Mouse (Mus musculus) heart, adult 2 months (tissue): ENCODE data around the gene Adad2. TPM values are rescaled to one million over a fixed set of nuclear protein-coding genes. Genes with fewer than 3 reads are reported as not detected.

Experiments used
- DNase-seq, 2 experiments: peaks; one replicate each; pipeline ENCODE4 v3.0.0; 2021
- H3K27ac ChIP-seq: fragments of 200-600 bp; 2 replicates; pipeline ENCODE4 v1.8.1; 2022
- H3K27me3 ChIP-seq: fragments of 200-500 bp; 2 replicates; pipeline ENCODE4 v1.6.1; 2012; ENCODE audit warnings: mild to moderate bottlenecking, low read length, inconsistent platforms, mixed read lengths; ENCODE audit not compliant: control insufficient read depth, insufficient read depth
- H3K36me3 ChIP-seq: fragments of 200-500 bp; 2 replicates; pipeline ENCODE4 v1.6.1; 2012; ENCODE audit warnings: low read length, inconsistent platforms; ENCODE audit not compliant: control insufficient read depth, insufficient read depth
- H3K4me1 ChIP-seq: fragments of 200-500 bp; 2 replicates; pipeline ENCODE4 v1.6.1; 2011; ENCODE audit warnings: low read length; ENCODE audit not compliant: control insufficient read depth, insufficient read depth
- H3K4me3 ChIP-seq: fragments of 200-600 bp; 2 replicates; pipeline ENCODE4 v1.8.1; 2022
- H3K79me2 ChIP-seq: fragments of 200-500 bp; replicated peaks from 2 replicates; pipeline ENCODE4 v1.6.1; 2012; ENCODE audit warnings: mild to moderate bottlenecking, inconsistent platforms, low read length, moderate library complexity, mixed read lengths; ENCODE audit not compliant: control insufficient read depth, insufficient read depth
- H3K9ac ChIP-seq: fragments of 200-500 bp; 2 replicates; pipeline ENCODE4 v1.6.1; 2012; ENCODE audit warnings: low read depth, mild to moderate bottlenecking, control low read depth, inconsistent platforms, low read length, mixed read lengths
- CTCF ChIP-seq: fragments of 200-600 bp; IDR thresholded peaks from 2 replicates; pipeline ENCODE4 v1.8.1; 2022; ENCODE audit warnings: antibody characterized with exemption, mild to moderate bottlenecking, moderate library complexity
- EP300 ChIP-seq: fragments of 200-500 bp; IDR thresholded peaks from 2 replicates; pipeline ENCODE4 v1.6.1; 2011; ENCODE audit warnings: low read depth, low read length, control low read depth; ENCODE audit not compliant: insufficient read depth
- POLR2A ChIP-seq: fragments of 200-500 bp; IDR thresholded peaks from 2 replicates; pipeline ENCODE4 v1.6.1; 2011; ENCODE audit warnings: mild to moderate bottlenecking, low read depth, low read length, control low read depth; ENCODE audit not compliant: insufficient read depth
- WGBS: fragments of 180-500 bp; shearing (Covaris S2); methylation state at CpG from one replicate; pipeline ENCODE4 v1.1.7; 2018; 5-methylcytosine and 5-hydroxymethylcytosine counted together
- intact Hi-C: fragments of 180-260 bp; cut with DNase I; formaldehyde crosslinking; loops from one replicate; pipeline ENCODE4 v1.15.1; 2025
- polyA plus RNA-seq: library from polyadenylated mRNA; depleted of rRNA; stranded (reverse); fragments of >200 nt; gene quantifications from 2 replicates; pipeline ENCODE4 v1.2.3, GENCODE M21; 2012
- total RNA-seq, 2 experiments: library from RNA; stranded (reverse); gene quantifications; 2 replicates each; pipeline ENCODE4 v1.2.3; 2021

Gene Adad2
- total and polyA plus RNA-seq, 3 experiments = not detected

DNA sequence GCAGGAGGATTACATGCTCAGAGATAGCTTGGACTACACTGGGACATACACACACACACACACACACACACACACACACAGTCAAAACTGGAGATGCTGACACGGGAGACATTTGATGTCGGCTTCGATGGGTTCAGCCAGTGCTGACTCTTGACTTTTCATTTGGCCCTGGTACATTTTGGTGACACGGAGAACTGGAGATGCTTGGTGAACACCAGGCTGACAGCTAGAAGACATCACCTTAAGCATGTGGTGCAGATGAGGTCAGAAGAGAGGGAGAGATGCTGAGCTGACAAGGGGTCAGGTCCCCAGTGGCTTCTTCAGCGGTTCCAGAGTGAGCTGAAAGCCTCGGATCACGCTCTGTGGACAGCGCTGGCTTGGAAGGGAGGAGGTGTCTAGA is 10.5 kb downstream of the Adad2 start:
- Histone ChIP-seq H3K4me3 (no peak overlapping the region), H3K4me1 (no peaks in the 10 kb centered on the region; the same call in 1 of the 2 replicates), H3K9ac (no peak overlapping the region), H3K27me3 (no peaks in the 10 kb centered on the region), H3K79me2 (no peaks in the 10 kb centered on the region), H3K27ac (no peak overlapping the region), H3K36me3 (no peaks in the 10 kb centered on the region)
- no peak for DNase-seq
- intact Hi-C loops = no loop called here
- TF ChIP-seq EP300 (no peak), POLR2A (no peak), CTCF (no peak)
- 70% methylated on average over 8 of the region's 8 CpGs for WGBS

DNA sequence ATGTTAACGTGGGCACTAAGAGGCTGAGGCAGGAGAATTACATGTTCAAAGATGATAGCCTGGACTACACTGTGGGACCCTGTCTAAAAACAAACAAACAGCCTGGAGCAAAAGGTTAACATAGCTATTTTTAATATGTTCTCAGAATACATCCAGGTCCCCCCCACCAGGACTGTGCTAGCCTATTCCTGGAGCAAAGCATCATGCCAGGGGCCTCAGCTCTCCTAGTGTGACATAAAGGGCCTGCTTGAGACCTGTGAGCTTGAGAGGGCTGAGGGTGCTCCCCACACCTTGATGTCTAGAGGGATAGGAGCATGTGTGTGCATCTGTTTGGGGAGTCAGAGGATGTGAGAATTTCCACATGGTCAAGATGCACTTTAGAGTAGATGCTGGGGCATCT is 11.2 kb downstream of the Adad2 start:
- no peak for DNase-seq
- WGBS = 70% methylated on average over 1 of the region's 1 CpGs
- intact Hi-C loops = no loop called here

DNA sequence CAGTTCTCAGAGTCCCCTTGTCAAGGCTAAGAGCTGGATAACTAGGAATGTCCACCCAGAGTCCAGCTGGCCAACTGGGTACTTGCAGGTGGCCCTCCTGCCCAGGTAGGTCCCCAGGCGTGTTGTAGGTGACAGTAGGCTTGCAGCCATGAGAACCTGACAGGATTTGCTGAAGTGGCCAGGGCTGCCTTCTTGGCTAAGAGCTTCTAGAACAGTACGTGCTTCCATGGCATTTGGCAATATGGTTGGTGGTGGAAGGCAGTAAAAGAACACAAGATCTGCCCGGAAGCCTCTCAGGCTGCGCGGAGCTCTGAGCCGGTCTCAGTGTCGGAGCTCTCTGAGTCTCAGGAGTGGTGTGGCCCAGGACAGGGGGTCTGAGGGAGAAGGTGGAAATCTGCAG is 12.4 kb downstream of the Adad2 start:
- no peak for TF ChIP-seq EP300
- Histone ChIP-seq H3K4me3 (no peak overlapping the region), H3K9ac (no peak overlapping the region), H3K27ac (no peak overlapping the region), H3K79me2 (no peaks in the 10 kb centered on the region), H3K4me1 (no peaks in the 10 kb centered on the region; the same call in 1 of the 2 replicates), H3K36me3 (no peaks in the 10 kb centered on the region), H3K27me3 (no peaks in the 10 kb centered on the region)
- intact Hi-C loops = no loop called here
- no peak for DNase-seq
- WGBS = 90% methylated on average over 7 of the region's 7 CpGs

More for the DNA sequence above, 11.2 kb downstream of the Adad2 start:
- Histone ChIP-seq H3K4me3 (no peak overlapping the region), H3K27ac (no peak overlapping the region), H3K4me1 (no peaks in the 10 kb centered on the region; the same call in 1 of the 2 replicates), H3K79me2 (no peaks in the 10 kb centered on the region), H3K36me3 (no peaks in the 10 kb centered on the region), H3K27me3 (no peaks in the 10 kb centered on the region), H3K9ac (no peak overlapping the region)
- no peak for TF ChIP-seq CTCF
- no peak for TF ChIP-seq EP300
- TF ChIP-seq POLR2A = no peak

DNA sequence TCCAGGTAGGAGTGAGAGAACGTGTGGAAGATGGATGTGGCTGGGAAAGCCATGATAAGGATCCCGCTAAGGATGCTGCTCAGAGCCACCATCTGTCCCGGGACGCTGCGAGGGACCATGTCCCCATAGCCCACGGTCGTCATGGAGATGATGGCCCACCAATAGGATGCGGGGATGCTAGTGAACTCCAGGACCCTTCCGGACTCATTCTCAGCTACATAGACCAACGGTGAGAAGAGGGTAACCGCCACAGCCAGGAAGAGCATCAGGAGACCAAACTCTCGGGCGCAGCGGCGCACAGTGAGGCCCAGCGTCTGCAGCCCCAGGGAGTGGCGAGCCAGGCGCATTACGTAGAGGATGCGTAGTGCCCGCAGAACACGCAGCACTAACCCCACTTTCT is 13.2 kb downstream of the Adad2 start:
- TF ChIP-seq EP300 = no peak
- no peak for TF ChIP-seq CTCF
- TF ChIP-seq POLR2A = no peak
- Histone ChIP-seq H3K36me3 (no peaks in the 10 kb centered on the region), H3K9ac (no peak overlapping the region), H3K27ac (no peak overlapping the region), H3K27me3 (no peaks in the 10 kb centered on the region), H3K4me1 (no peaks in the 10 kb centered on the region), H3K79me2 (no peaks in the 10 kb centered on the region), H3K4me3 (no peak overlapping the region)
- intact Hi-C loops = no loop called here
- WGBS = 87% methylated on average over 22 of the region's 22 CpGs
- DNase-seq = no peak

DNA sequence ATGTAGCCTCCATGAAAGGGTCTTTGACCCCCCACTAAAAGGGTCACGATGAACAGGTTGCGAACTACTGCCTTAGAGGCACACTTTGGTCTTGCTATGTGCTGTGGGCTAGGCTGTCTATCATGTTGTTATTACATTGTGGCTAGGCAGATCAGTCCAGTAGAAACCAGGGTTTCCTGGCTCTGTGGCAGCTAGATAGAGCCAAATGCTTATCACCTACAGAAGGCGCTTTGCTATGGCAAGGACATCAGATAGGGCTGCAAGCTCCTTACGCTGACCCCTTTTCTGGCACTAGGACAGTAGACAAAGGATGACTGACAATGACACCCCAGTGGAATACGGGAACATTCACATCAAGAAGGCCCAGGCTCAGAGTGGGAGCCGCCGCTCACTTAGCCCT is 14.7 kb downstream of the Adad2 start:
- no peaks in the 10 kb centered on the region for H3K4me1 ChIP-seq
- no peak overlapping the region for H3K4me3 ChIP-seq
- WGBS = 88% methylated on average over 7 of the region's 7 CpGs
- no peaks in the 10 kb centered on the region for H3K79me2 ChIP-seq
- H3K27me3 ChIP-seq = no peaks in the 10 kb centered on the region
- no peak for DNase-seq
- no peak overlapping the region for H3K9ac ChIP-seq
- TF ChIP-seq CTCF = no peak
- H3K27ac ChIP-seq = no peak overlapping the region
- no peaks in the 10 kb centered on the region for H3K36me3 ChIP-seq
- intact Hi-C loops = no loop called here

DNA sequence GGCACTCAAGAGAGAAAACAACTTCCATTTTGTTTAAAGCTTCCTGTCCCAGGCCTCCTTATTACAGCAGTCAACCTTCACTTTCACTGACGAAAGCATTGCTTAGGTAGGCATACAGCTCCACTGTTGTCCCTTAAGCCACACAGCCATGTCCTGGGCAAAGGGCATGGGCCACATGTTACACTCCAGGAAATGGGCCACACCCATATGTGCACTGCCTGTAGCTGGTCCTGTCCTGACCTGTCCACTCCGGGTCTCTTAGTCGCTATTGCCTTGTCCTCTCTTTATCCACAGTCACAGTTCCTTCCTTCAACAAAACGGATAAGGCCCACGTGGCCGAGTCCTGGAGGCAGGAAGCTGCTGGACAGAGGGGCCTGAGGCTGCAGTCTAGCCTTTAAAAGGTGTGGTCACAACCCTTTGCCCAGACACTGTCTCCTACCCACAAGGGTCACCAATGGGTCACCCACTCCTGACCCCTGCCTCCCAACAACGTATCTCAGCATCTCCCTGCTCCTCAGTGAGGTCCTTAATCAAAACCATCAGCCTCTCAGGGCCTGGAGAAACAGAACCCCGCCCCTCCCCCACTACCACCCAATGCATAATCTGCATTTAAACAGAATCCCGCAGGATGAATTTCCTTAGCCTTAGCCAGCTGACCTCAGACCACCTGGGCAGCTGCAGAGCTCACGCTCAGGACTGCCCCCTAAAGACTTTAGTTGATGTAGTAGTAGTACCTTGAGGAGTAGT is 15.2 kb downstream of the Adad2 start:
- 51% methylated on average over 10 of the region's 10 CpGs for WGBS
- TF ChIP-seq CTCF = no peak
- Histone ChIP-seq H3K27ac (no peak overlapping the region), H3K9ac (no peak overlapping the region), H3K4me3 (no peak overlapping the region), H3K27me3 (no peaks in the 10 kb centered on the region), H3K4me1 (no peaks in the 10 kb centered on the region), H3K36me3 (no peaks in the 10 kb centered on the region), H3K79me2 (no peaks in the 10 kb centered on the region)
- DNase-seq = no peak
- intact Hi-C loops = no loop called here

DNA sequence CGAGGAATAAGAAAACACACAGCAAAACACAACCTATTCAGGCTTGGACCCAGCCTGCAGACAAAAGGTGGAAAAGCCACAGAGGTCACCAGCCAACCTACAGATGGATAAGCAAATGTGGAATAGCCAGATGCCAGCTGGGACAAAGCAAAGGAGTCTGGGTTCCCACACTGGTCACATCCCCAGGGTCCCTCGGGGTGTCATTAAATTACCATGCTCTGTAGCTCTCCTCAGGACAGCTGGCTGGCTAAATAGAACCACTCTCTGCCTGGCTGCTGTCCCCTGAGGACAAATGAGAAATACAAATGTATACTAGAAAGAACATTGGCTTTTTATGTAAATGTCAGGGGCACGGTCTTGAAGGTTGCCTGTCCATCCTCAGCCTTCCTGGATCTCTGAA is 18.3 kb downstream of the Adad2 start:
- intact Hi-C loops = no loop called here

More for the DNA sequence above, 18.3 kb downstream of the Adad2 start:
- Histone ChIP-seq H3K4me3 (no peak overlapping the region), H3K79me2 (no peaks in the 10 kb centered on the region), H3K27me3 (no peaks in the 10 kb centered on the region; the same call in 1 of the 2 replicates), H3K4me1 (peaks cover 4% of the 10 kb centered on the region), H3K36me3 (no peaks in the 10 kb centered on the region), H3K9ac (no peak overlapping the region), H3K27ac (no peak overlapping the region)
- WGBS = 57% methylated on average over 3 of the region's 3 CpGs
- TF ChIP-seq CTCF (no peak), EP300 (no peak), POLR2A (no peak)
- no peak for DNase-seq
